Mouse (Mus musculus) brain, embryonic 14.5 days (tissue): Measurements from ENCODE around the gene Slc22a2. TPM values are rescaled to one million over a fixed set of nuclear protein-coding genes. Genes with fewer than 3 reads are reported as not detected.
"Not testable (repeated sequence)": the region's sequence is repeated elsewhere in the genome, so short reads cannot be mapped to it uniquely, and the experiment has no call there.

Source experiments
- DNase-seq: peaks from one replicate; pipeline ENCODE4 v3.0.0-alpha.2; 2011; ENCODE audit warnings: low read depth
- CTCF ChIP-seq: fragments of 200-500 bp; IDR thresholded peaks from 2 replicates; pipeline ENCODE4 v1.5.1; 2012; ENCODE audit warnings: inconsistent platforms, mild to moderate bottlenecking, moderate library complexity, borderline replicate concordance; ENCODE audit not compliant: insufficient read depth, insufficient read length; ENCODE audit errors: extremely low read depth
- POLR2A ChIP-seq: fragments of 200-500 bp; IDR thresholded peaks from 2 replicates; pipeline ENCODE4 v1.6.1; 2012; ENCODE audit warnings: mild to moderate bottlenecking, inconsistent platforms, borderline replicate concordance; ENCODE audit not compliant: poor library complexity, insufficient read depth, insufficient read length, severe bottlenecking; ENCODE audit errors: extremely low read depth
- polyA plus RNA-seq: library from polyadenylated mRNA; depleted of rRNA; stranded (reverse); fragments of >200 nt; gene quantifications from 2 replicates; pipeline ENCODE4 v1.2.3, GENCODE M21; 2012; rRNA removed

Slc22a2 gene
- polyA plus RNA-seq, 1 experiment, result 1.2 TPM

DNA sequence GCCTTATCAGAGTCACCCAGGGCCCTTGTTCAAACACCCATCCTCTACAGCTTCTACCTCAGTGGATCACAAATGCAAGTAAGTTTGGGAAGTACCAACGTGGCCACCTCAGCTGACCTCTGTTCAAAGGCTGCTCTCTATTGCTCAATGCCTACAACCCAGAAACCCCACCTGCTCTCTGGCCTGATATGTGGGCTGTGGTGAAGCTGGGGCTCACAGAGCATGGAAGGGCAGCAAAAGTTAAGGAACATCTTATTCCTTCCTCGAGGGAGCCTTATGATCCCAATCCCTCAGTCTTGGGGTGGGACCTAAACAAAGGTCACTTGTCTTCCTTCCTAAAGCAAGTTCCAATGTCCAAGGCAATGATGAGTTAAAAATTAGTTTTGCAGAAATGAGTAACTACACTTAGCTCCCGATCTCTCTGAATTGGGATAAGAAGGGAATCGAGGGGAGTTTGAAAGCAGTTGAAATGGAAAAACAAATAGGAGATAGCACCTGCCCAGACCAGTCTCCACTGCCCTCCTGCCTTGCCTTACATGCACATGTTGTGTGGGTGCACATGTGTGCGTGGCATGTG is 87.2 kb downstream of the Slc22a2 start:
- TF ChIP-seq CTCF (no peak), POLR2A (no peak)
- DNase-seq, result no peak

DNA sequence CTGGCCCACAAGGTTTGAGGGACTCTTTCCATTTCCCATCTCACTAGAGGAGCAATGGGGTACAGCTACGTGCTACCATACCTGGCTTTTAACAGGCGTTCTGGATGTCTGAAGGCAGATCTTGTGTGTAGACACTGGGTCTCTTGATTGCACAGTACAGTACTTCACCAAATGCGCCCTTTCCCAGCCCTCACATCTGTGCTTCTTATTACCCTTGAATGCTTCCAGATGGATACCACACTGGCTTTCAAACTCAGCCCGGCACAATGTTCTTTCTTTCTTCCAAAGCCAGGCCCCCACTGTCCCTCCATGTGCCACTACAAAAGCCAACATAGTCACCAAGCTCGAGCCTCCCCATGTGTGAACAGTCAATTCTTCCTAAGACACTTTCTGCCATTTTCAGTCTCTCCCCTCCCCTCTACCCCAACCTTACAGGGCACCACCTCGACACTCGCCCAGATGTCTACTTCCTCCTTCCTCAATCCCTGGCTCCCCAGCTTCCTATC is 88.4 kb downstream of the Slc22a2 start:
- DNase-seq, result no peak
- no peak for TF ChIP-seq CTCF
- TF ChIP-seq POLR2A, result no peak

DNA sequence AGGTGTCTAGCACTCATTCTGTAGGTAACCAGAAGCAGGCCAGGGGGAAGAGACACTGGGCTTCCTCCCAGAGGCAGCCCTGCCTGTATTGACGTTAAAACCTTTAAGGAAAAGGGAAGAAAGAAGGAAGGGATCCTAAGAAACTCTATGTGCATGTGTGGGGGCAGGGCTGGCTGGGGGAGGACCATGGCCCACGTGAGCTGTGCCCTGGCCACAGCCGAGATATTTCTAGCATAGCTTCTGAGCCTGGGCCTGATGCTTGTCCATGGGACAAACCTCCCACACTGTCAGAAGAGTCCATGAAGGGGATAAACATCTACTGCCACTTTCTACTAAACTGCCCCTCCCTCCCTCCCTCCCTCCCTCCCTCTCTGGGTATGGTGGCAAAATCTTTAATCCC is 89.9 kb downstream of the Slc22a2 start:
- no peak for DNase-seq
- TF ChIP-seq POLR2A, result no peak

DNA sequence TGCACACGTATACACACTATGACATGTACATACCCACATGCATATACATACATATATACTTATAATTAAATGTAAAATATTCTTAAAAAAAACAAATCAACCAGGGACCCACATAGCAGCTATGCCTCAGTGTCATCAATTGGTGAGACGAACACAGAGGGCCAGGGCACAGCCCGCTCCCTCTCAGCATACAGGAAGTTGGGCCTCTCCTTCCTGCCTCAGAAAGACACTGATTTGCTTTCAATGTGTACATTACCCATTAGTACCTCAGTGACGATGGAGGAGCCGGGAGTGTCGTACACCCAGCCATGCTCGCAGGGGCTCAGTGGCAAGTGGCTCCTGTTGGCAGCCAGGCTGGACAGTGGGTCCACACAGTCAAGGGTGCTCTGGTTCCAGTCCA is 91.0 kb downstream of the Slc22a2 start:
- not testable (repeated sequence) for DNase-seq

DNA sequence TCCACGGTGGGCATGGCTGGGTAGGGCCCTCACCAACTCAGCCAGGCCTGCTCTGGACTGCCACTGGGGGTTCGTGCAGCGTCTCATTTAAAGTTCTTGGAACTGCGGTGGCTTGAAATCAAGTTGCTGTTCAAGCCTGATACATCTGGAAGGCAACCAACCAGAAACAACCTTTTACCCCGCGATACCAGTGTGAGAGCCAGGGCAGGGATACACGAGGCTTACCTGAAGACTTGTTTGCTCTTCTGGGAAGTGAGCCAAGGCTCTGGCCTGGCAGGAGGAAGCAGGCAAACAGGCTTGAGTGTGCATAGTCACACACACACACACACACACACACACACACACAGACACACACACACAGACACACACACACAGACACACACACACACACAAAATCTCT is 91.7 kb downstream of the Slc22a2 start, which contains the start of gene Slc22a1:
TSS of gene Slc22a1 (minus strand) at position 184 of the 400 bp plus-strand sequence.
- TF ChIP-seq POLR2A (no peak), CTCF (no peak)
- DNase-seq, result no peak

DNA sequence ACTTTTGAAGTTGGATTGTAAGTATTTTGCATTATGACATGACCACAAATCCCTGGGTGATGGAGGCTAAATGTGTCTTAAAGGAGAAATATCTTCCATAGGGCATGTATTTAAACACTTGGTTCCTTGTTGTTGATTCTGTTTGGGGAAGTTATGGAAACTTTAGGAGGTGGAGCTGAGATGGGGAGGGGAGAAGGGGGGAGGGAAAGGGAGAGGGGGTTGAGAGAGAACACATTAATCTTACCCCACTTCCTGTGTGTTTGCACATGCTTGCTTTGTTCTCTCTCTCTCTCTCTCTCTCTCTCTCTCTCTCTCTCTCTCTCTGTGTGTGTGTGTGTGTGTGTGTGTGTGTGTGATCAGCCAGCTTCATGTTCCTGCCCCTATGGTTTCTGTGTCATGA is 93.2 kb downstream of the Slc22a2 start:
- no peak for TF ChIP-seq CTCF
- TF ChIP-seq POLR2A, result no peak
- no peak for DNase-seq

Other genes with a start within 250 kb of the Slc22a2 start
- gene Plg, start 205.5 kb upstream of the Slc22a2 start, polyA plus RNA-seq, result 0.10 and 0.16 TPM in 2 replicates
- 0.63 and 1.1 TPM in 2 replicates for gene Slc22a3, start 76.4 kb upstream of the Slc22a2 start, polyA plus RNA-seq
- not detected in 2 replicates for gene Slc22a1, start 91.7 kb downstream of the Slc22a2 start, polyA plus RNA-seq
- 16.4 and 24.5 TPM in 2 replicates for gene Igf2r, start 185.5 kb downstream of the Slc22a2 start, polyA plus RNA-seq